Mouse (Mus musculus) sigmoid colon, adult 10 weeks (tissue): Measurements from ENCODE around the gene Rpap2. TPM values are rescaled to one million over a fixed set of nuclear protein-coding genes. Genes with fewer than 3 reads are reported as not detected.

Source experiments
- polyA plus RNA-seq: library from polyadenylated mRNA; stranded (reverse); fragments of 350-450 nt; fragmentation: Illumina TruSeq; extraction: RNeasy Lipid Tissue Mini Kit (QIAGEN cat#74804); gene quantifications from one replicate; pipeline ENCODE4 v1.2.3, GENCODE M21; 2014; ENCODE audit warnings: low read depth, low replicate concordance

Gene Rpap2
- 22.2 TPM for polyA plus RNA-seq

DNA sequence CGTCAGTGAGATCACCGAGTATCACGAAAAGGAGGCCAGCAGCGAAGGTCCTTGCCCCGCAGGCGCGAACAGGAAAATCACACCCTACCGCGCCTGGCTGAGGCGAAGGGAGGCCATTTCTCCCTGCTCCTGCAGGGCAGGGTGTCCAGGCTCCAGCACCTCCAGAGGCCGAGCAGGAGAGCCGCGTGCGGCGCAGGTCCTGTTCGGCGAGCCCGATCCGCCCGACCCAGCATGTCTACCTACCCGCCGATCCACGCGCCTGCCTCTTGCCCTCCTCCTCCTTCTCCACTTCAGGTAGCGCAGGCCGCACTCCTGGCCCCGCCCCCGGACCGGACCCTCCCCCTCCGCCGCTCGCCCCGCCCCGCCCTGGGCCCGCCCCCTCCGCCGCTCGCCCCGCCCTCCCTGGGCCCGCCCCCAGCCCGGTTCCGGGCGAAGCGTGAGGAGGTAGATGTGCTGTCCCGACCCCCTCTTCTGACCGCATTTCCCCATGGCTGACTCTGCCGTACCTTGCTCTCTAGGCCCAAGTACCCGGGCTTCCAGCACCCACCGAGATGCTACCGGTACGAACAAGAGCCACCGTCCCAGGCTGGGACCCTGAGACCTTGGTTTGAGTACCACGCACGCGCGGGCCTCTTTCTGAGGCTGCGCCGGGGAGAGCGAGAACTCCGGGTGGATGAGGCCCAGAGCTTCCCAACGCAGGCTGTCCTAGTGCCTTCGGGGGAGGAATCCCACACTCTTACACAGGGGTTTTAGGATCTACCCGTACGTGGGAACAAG lies at the start of gene Rpap2, which contains the start of gene Glmn:
Gene Rpap2 (plus strand): TSS at position 73 of the 777 bp plus-strand sequence.
Gene Glmn (minus strand): TSS at position 588 of the 777 bp plus-strand sequence.

Other genes with a start within 250 kb of the Rpap2 start
- gene Ephx4, start 194.6 kb upstream of the Rpap2 start, polyA plus RNA-seq, result 20.4 TPM
- not detected for gene Lpcat2b, start 165.8 kb upstream of the Rpap2 start, polyA plus RNA-seq
- gene Btbd8, start 159.4 kb upstream of the Rpap2 start, polyA plus RNA-seq, result 28.1 TPM
- 0.47 TPM for gene Gm42669, start 89.8 kb upstream of the Rpap2 start, polyA plus RNA-seq
- 0.13 TPM for gene 1700028K03Rik, start 62.7 kb upstream of the Rpap2 start, polyA plus RNA-seq
- gene Glmn, start 515 bp downstream of the Rpap2 start, polyA plus RNA-seq, result 41.2 TPM
- 5.6 TPM for gene Gfi1, start 128.7 kb downstream of the Rpap2 start, polyA plus RNA-seq
- gene Ube2d2b, start 232.7 kb downstream of the Rpap2 start, polyA plus RNA-seq, result not detected